Mouse (Mus musculus) heart, embryonic 12.5 days (tissue): ENCODE data around the gene Zmynd8. TPM values are rescaled to one million over a fixed set of nuclear protein-coding genes. Genes with fewer than 3 reads are reported as not detected.
A peak's percentile ranks its signal among the peaks of the same experiment; 100 is the strongest.

Source experiments
- ATAC-seq: fragments of 200-750 bp; cut with Nextera tagmentation; 2 replicates; pipeline ENCODE4 v1.8.0; 2017; ENCODE audit warnings: moderate TSS enrichment, moderate library complexity; ENCODE audit not compliant: insufficient number of reproducible peaks, low FRiP score
- H3K27ac ChIP-seq: fragments of 300-500 bp; sonication (generic); 2 replicates; pipeline ENCODE4 v1.5.1; 2016; ENCODE audit warnings: mild to moderate bottlenecking, moderate library complexity; ENCODE audit not compliant: poor library complexity, severe bottlenecking
- H3K27me3 ChIP-seq: fragments of 300-500 bp; sonication (generic); replicated peaks from 2 replicates; pipeline ENCODE4 v1.6.1; 2016; ENCODE audit warnings: mild to moderate bottlenecking, moderate library complexity
- H3K36me3 ChIP-seq: fragments of 300-500 bp; sonication (generic); 2 replicates; pipeline ENCODE4 v1.6.1; 2016; ENCODE audit warnings: mild to moderate bottlenecking, moderate library complexity
- H3K4me1 ChIP-seq: fragments of 300-500 bp; sonication (generic); replicated peaks from 2 replicates; pipeline ENCODE4 v1.6.1; 2016; ENCODE audit warnings: mild to moderate bottlenecking
- H3K4me2 ChIP-seq: fragments of 300-500 bp; sonication (generic); 2 replicates; pipeline ENCODE4 v1.6.1; 2016; ENCODE audit warnings: mild to moderate bottlenecking, moderate library complexity
- H3K4me3 ChIP-seq: fragments of 300-500 bp; sonication (generic); 2 replicates; pipeline ENCODE4 v1.5.1; 2016; ENCODE audit warnings: mild to moderate bottlenecking
- H3K9ac ChIP-seq: fragments of 300-500 bp; sonication (generic); 2 replicates; pipeline ENCODE4 v1.6.1; 2016; ENCODE audit warnings: mild to moderate bottlenecking, moderate library complexity
- H3K9me3 ChIP-seq: fragments of 300-500 bp; sonication (generic); replicated peaks from 2 replicates; pipeline ENCODE4 v1.6.1; 2016; ENCODE audit warnings: mild to moderate bottlenecking, moderate library complexity
- WGBS: fragments of 180-500 bp; shearing (Covaris S2); methylation state at CpG from one replicate; pipeline ENCODE4 v1.1.7; 2016; 5-methylcytosine and 5-hydroxymethylcytosine counted together
- polyA plus RNA-seq: library from polyadenylated mRNA; unstranded; fragments of >200 nt; fragmentation: Nextera tagmentation; extraction: Ambion mirVana; gene quantifications from 2 replicates; pipeline ENCODE4 v1.2.1, GENCODE M21; 2016

Gene Zmynd8
- polyA plus RNA-seq, 1 experiment from 2014 or later, result 44.7 TPM

DNA sequence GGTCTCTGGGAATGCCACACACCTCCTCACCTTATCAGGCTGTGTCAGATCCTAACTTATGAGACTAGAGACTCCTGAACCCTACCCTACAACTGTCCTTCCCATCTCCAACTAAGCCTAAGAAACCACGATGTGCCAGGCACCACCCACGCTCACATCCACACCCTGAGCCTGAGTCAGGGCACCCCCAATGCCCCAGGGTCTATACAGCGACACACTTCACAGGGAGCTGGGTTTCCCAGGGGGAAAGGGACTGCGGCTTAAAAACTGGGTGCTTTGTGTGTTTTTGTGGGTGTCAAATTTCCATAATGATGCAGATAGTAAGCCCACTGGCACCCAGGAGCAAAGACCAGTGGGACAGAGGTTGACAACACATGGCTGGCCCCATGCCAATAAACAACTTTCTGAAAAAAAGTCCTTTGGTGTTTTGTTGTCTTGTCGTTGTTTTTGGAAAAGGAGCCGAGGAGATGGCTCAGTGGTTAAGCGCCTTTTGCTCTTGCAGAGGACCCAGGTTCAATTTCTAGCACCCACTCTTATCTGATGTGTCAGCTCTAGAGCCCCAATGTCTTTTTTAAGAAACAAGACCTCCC lies 42.1 kb downstream of the Zmynd8 start:
- Histone ChIP-seq H3K36me3 (peaks cover 23% of the 10 kb centered on the region), H3K27me3 (no peaks in the 10 kb centered on the region), H3K9ac (peak overlapping the region; percentile 62; the same call in 1 of the 2 replicates), H3K9me3 (no peaks in the 10 kb centered on the region), H3K4me2 (peak overlapping the region; percentile 57; the same call in 1 of the 2 replicates), H3K27ac (peak overlapping the region; percentile 91), H3K4me3 (no peak overlapping the region), H3K4me1 (peaks cover 90% of the 10 kb centered on the region)
- no peak for ATAC-seq
- whole genome bisulfite sequencing, result 79% methylated on average over 7 of the region's 7 CpGs

DNA sequence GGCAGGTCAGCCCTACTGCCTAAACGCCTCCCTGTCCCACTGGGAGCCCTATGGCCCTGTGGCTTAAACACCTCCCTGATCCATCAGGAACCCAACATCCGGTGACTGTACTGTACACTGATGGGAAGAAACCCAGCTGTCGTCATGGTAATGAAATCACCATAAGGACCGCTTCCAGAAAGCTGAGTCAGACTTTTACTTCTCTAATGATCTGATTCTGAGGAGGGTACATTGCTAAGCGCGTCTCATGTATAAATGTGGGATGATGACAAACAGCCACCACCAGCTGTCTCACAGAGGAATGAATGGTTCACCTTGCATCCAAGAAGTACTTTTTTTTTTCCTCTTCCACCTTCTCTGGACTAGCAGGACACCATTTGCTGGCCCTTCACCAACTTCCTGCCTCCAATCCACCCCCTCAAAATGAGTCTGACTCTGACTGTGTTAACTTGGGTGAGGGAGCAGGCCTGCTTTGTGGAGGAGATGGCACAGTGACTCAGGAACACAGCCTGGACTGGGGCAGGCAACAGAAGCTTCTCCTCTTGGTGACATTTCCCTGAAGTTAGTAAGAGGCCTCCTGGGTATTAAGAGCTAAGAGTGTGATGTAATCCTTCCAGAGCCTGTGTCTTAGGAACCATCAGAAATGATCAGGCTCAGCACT lies 43.0 kb downstream of the Zmynd8 start:
- Histone ChIP-seq H3K27ac (peak overlapping the region; percentile 91; the same call in 1 of the 2 replicates), H3K9me3 (no peaks in the 10 kb centered on the region), H3K4me1 (peaks cover 99% of the 10 kb centered on the region), H3K36me3 (peaks cover 25% of the 10 kb centered on the region), H3K4me3 (no peak overlapping the region), H3K4me2 (no peak overlapping the region), H3K27me3 (no peaks in the 10 kb centered on the region), H3K9ac (peak overlapping the region; percentile 1; the same call in 1 of the 2 replicates)
- no peak for ATAC-seq
- WGBS, result 63% methylated on average over 6 of the region's 6 CpGs

DNA sequence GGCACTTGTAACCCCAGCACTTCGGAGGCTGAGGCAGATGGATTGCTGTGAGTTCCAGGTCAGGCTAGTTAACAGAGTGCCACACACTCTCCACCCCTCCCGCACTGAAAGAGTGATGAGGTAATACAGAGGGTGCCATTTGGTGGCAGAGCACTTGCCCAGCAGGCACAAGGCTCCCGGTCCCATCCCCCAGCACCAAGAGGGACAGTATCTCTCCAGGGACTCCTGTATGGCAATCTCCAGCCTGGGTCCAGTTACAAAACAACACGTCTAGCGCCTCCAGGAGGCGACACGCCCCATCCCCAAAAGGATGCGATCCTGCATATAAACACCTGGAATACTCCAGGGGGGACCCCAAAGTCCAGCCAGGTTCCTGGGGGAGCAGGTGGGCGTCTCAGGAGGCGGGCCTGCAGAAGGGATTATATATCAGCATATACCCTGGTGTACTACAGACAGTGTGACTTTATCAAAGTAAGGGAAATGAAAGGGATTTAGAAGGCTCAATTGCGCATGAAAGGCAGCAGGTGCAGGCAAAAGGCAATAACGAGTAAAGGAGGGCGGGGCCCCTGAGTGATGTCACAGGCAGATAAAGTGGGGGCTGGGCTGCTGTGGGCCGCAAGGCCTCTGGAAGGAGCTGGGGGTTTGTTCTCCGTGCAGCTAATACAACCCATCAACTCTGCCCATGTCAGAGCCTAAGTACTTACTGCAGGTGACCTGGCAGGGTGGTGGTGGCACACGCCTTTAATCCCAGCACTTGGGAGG lies 44.4 kb downstream of the Zmynd8 start:
- peaks cover 99% of the 10 kb centered on the region for H3K4me1 ChIP-seq
- no peaks in the 10 kb centered on the region for H3K27me3 ChIP-seq
- H3K9ac ChIP-seq, result no peak overlapping the region
- 53% methylated on average over 16 of the region's 16 CpGs for WGBS
- H3K27ac ChIP-seq, result 0 out of 2 replicates have a peak overlapping the region, but pooled peaks have one; percentile 7
- no peak overlapping the region for H3K4me3 ChIP-seq
- ATAC-seq, result no peak
- no peak overlapping the region for H3K4me2 ChIP-seq
- H3K36me3 ChIP-seq, result peaks cover 28% of the 10 kb centered on the region
- H3K9me3 ChIP-seq, result no peaks in the 10 kb centered on the region

DNA sequence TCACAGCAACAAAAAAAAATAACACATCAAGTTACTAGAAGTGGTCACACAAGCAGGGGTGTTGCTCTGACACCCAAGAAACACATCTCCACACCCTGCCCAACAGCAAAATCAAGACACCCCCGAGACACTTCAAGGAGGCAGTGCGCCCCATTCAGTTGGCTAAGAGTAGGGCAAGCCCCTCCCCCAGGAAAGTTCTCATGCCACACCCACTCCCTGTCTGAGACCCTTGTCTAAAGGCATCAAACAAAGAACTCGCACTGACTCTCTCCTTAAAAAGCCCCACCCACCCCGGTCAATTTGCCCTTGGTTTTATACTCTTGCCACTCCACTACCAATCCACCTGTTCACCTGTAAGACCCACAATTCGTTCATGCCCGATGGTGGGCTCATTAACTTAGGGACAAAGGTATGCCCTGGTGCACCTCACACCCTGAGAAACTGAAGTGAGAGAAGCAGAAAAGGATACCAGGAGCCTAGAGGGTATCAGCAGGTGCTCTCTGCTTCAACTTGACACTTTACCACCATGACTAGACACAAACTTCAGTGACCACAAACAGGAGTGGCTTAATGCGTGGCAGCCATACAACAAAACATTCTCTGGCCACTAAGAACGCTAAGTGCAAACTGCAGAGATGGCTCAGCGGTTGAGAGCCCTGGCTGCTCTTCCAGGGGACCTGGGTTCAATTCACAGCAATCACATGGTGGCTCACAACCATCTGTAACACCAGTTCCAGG lies 45.8 kb downstream of the Zmynd8 start:
- Histone ChIP-seq H3K4me3 (no peak overlapping the region), H3K9ac (no peak overlapping the region), H3K27me3 (no peaks in the 10 kb centered on the region), H3K4me2 (0 out of 2 replicates have a peak overlapping the region, but pooled peaks have one; percentile 12), H3K27ac (peak overlapping the region; percentile 77), H3K36me3 (peaks cover 28% of the 10 kb centered on the region), H3K9me3 (no peaks in the 10 kb centered on the region), H3K4me1 (peaks cover 99% of the 10 kb centered on the region)
- ATAC-seq, result no peak
- 83% methylated on average over 9 of the region's 9 CpGs for WGBS

DNA sequence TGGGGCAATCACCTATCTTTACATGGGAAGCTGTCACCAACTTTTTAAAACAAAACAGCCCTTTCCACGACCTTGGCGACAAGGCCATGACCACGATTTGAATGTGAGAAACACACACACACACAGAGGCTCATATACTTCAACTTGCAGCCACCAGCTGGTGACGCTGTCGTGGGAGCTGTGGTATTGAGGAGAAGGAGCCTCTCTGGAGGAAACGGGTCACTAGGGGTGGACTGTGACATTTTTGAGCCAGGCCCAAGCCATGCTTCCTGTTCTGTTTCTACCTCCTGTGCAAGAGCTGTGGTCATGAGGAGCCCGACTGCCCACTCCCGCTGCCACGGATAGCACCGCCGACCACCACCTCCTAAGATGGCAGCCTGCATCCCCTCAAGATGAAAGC lies 46.4 kb downstream of the Zmynd8 start:
- H3K4me3 ChIP-seq, result no peak overlapping the region
- no peaks in the 10 kb centered on the region for H3K9me3 ChIP-seq
- H3K27ac ChIP-seq, result peak overlapping the region; percentile 77
- 0 out of 2 replicates have a peak overlapping the region, but pooled peaks have one; percentile 12 for H3K4me2 ChIP-seq
- H3K4me1 ChIP-seq, result peaks cover 98% of the 10 kb centered on the region
- 47% methylated on average over 11 of the region's 11 CpGs for whole genome bisulfite sequencing
- ATAC-seq, result peak; percentile 7; the same call in 1 of the 2 replicates
- H3K9ac ChIP-seq, result 0 out of 2 replicates have a peak overlapping the region, but pooled peaks have one; percentile 33
- peaks cover 28% of the 10 kb centered on the region for H3K36me3 ChIP-seq
- no peaks in the 10 kb centered on the region for H3K27me3 ChIP-seq

DNA sequence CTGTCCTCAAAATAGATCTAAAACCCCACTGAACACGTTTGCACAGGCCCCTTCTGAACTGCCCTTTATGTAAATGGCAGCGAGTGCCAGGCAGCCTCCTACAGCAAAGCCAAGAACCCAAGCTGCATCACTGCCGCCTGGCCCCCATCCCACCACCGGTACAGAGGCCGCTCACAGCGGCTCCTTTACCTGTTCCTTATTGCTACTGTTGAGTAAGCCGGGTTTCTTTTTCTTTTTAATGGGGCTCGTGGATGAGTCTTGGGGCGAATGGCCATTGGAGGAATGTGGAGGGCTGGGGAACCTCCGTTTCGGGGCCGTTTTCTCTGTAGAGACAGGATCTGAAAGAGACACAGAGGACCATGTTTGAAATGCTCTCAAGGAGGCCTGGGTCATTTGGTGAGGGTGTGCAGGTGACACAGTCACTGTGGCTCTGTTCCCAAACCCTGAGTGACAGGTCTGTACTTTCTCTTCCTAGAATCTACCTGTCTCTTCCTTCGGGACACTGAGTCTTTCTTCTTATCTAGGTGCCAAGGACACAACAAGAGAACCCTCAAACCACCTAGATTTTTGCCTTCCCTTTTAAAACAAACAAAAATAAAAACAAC lies 46.9 kb downstream of the Zmynd8 start:
- H3K27me3 ChIP-seq, result no peaks in the 10 kb centered on the region
- H3K4me3 ChIP-seq, result no peak overlapping the region
- H3K4me1 ChIP-seq, result peaks cover 97% of the 10 kb centered on the region
- WGBS, result 83% methylated on average over 13 of the region's 13 CpGs
- peaks cover 33% of the 10 kb centered on the region for H3K36me3 ChIP-seq
- no peaks in the 10 kb centered on the region for H3K9me3 ChIP-seq
- H3K27ac ChIP-seq, result peak overlapping the region; percentile 77
- no peak for ATAC-seq
- peak overlapping the region; percentile 5; the same call in 1 of the 2 replicates for H3K9ac ChIP-seq
- H3K4me2 ChIP-seq, result no peak overlapping the region

DNA sequence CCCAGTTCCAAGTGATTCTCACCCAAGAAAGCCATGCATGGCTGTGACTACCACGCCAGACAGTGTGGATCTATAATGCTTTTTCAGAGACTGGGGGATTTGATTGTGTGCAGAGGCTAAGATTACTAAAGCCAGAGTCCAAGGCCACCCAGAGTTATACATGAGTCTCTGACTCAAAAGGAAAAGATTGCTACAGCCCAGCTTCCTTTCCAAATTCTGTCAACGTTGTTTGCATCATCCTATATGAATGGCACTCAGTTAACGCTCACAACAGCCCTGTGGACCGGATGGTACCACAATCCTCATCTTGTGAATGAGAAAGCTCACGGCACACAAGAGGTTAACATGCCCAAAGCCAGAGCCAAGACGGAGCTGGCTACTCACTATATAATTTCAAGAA lies 48.0 kb downstream of the Zmynd8 start:
- no peaks in the 10 kb centered on the region for H3K27me3 ChIP-seq
- 75% methylated on average over 6 of the region's 6 CpGs for WGBS
- H3K4me3 ChIP-seq, result no peak overlapping the region
- no peaks in the 10 kb centered on the region for H3K9me3 ChIP-seq
- 0 out of 2 replicates have a peak overlapping the region, but pooled peaks have one; percentile 5 for H3K9ac ChIP-seq
- H3K27ac ChIP-seq, result peak overlapping the region; percentile 77
- H3K36me3 ChIP-seq, result peaks cover 43% of the 10 kb centered on the region
- ATAC-seq, result no peak
- no peak overlapping the region for H3K4me2 ChIP-seq
- H3K4me1 ChIP-seq, result peaks cover 95% of the 10 kb centered on the region

DNA sequence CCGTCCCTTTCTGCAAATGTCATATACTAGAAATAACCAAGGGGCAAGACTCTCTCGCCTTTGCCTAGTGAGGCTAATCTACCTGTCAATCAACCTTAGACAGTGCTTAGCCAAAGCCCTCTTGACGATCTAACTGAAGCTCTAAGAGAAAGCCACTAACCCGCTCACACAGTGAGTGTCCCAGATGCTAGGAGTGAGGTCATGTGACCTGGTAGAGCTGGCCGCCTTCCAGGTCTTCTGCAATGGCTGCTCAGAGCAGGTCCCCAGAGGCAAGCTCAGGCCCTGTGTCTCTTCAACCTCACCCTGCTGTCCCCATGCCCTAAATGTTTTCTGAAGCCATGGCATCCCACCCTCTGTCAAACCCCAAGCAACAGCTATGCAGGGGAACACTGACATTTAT lies 49.7 kb downstream of the Zmynd8 start:
- no peaks in the 10 kb centered on the region for H3K9me3 ChIP-seq
- 23% methylated on average over 5 of the region's 5 CpGs for WGBS
- peak overlapping the region; percentile 17; the same call in 1 of the 2 replicates for H3K9ac ChIP-seq
- no peak overlapping the region for H3K4me3 ChIP-seq
- H3K27me3 ChIP-seq, result no peaks in the 10 kb centered on the region
- ATAC-seq, result peak; percentile 58
- H3K4me1 ChIP-seq, result peaks cover 78% of the 10 kb centered on the region
- no peak overlapping the region for H3K4me2 ChIP-seq
- H3K36me3 ChIP-seq, result peaks cover 56% of the 10 kb centered on the region
- H3K27ac ChIP-seq, result peak overlapping the region; percentile 74

DNA sequence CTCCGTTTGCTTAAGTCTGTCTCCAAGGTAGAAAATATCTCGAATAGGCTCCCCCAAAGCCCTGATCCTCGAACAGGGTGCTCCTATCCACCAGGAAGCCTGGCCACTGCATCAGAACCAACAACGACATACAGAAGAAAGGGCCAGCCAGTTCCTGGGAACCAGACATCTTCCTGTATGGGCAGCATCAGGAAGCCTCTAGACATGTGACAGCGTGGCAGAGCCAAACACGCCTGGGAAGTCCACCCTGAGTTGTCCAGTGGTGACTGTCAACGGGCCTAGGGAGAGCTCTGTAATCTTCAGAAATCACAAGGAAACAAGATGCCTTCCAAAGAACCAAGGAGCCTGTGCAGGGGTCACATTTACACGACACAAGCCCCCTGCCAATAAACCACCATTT lies 52.0 kb downstream of the Zmynd8 start:
- H3K4me2 ChIP-seq, result no peak overlapping the region
- no peak for ATAC-seq
- no peaks in the 10 kb centered on the region for H3K27me3 ChIP-seq
- peaks cover 55% of the 10 kb centered on the region for H3K4me1 ChIP-seq
- peaks cover 71% of the 10 kb centered on the region for H3K36me3 ChIP-seq
- H3K27ac ChIP-seq, result 0 out of 2 replicates have a peak overlapping the region, but pooled peaks have one; percentile 21
- no peaks in the 10 kb centered on the region for H3K9me3 ChIP-seq
- H3K4me3 ChIP-seq, result no peak overlapping the region
- 78% methylated on average over 8 of the region's 8 CpGs for WGBS
- no peak overlapping the region for H3K9ac ChIP-seq

DNA sequence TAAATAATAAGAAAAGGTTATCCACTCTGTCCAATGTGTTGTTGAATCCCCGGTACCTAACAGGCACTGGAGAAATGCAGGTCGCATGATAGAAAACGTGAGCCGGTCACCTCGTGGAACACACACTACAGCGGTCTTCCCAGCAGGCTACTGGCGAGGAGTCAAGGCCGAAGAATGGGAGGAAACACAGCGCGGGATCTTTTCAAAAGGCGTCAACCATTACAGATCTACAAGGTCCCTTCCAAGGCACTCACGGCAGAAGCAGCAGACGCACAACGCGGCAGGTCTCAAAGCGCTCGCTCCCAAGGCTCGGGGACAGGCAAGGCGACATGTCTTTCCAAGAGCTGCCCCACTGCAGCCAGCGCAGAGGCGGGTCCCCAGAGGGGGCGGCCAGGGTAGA lies 53.3 kb downstream of the Zmynd8 start:
- no peaks in the 10 kb centered on the region for H3K9me3 ChIP-seq
- H3K36me3 ChIP-seq, result peaks cover 70% of the 10 kb centered on the region
- H3K27me3 ChIP-seq, result no peaks in the 10 kb centered on the region
- 0 out of 2 replicates have a peak overlapping the region, but pooled peaks have one; percentile 29 for H3K27ac ChIP-seq
- 94% methylated on average over 22 of the region's 22 CpGs for WGBS
- no peak overlapping the region for H3K4me2 ChIP-seq
- no peak for ATAC-seq
- no peak overlapping the region for H3K9ac ChIP-seq
- peaks cover 42% of the 10 kb centered on the region for H3K4me1 ChIP-seq
- no peak overlapping the region for H3K4me3 ChIP-seq
